Mouse (Mus musculus) lung, embryonic 16.5 days (tissue): ENCODE measurements around the gene Fbxl17. TPM values are rescaled to one million over a fixed set of nuclear protein-coding genes. Genes with fewer than 3 reads are reported as not detected.

ENCODE experiments used
- ATAC-seq: fragments of 200-750 bp; cut with Nextera tagmentation; 2 replicates; pipeline ENCODE4 v1.8.0; 2017; ENCODE audit warnings: low read depth, mild to moderate bottlenecking, moderate library complexity
- H3K27ac ChIP-seq: fragments of 300-500 bp; sonication (generic); 2 replicates; pipeline ENCODE4 v1.5.1; 2014; ENCODE audit warnings: mild to moderate bottlenecking, control low read depth, low read length
- H3K27me3 ChIP-seq: fragments of 300-500 bp; sonication (generic); 2 replicates; pipeline ENCODE4 v1.6.1; 2014; ENCODE audit warnings: low read depth, low read length, mixed read lengths; ENCODE audit not compliant: control insufficient read depth, insufficient read depth
- H3K36me3 ChIP-seq: fragments of 300-500 bp; sonication (generic); 2 replicates; pipeline ENCODE4 v1.6.1; 2014; ENCODE audit warnings: low read length; ENCODE audit not compliant: control insufficient read depth, insufficient read depth
- H3K4me1 ChIP-seq: fragments of 300-500 bp; sonication (generic); replicated peaks from 2 replicates; pipeline ENCODE4 v1.6.1; 2014; ENCODE audit warnings: low read length, mixed read lengths; ENCODE audit not compliant: control insufficient read depth, insufficient read depth
- H3K4me2 ChIP-seq: fragments of 300-500 bp; sonication (generic); 2 replicates; pipeline ENCODE4 v1.6.1; 2014; ENCODE audit warnings: low read depth, low read length, control low read depth
- H3K4me3 ChIP-seq: fragments of 300-500 bp; sonication (generic); 2 replicates; pipeline ENCODE4 v1.5.1; 2014; ENCODE audit warnings: mild to moderate bottlenecking, low read length, control low read depth
- H3K9ac ChIP-seq: fragments of 300-500 bp; sonication (generic); 2 replicates; pipeline ENCODE4 v1.6.1; 2014; ENCODE audit warnings: low read length, control low read depth
- H3K9me3 ChIP-seq: fragments of 300-500 bp; sonication (generic); 2 replicates; pipeline ENCODE4 v1.6.1; 2016; ENCODE audit warnings: low read length; ENCODE audit not compliant: control insufficient read depth
- WGBS: fragments of 180-500 bp; shearing (Covaris S2); extraction: QIAGEN DNeasy Blood & Tissue Kit; methylation state at CpG from one replicate; pipeline ENCODE4 v1.1.7; 2014; 5-methylcytosine and 5-hydroxymethylcytosine counted together
- polyA plus RNA-seq: library from polyadenylated mRNA; unstranded; fragments of >200 nt; fragmentation: Nextera tagmentation; extraction: Ambion mirVana; gene quantifications from 2 replicates; pipeline ENCODE4 v1.2.1, GENCODE M21; 2015

Fbxl17 gene
- polyA plus RNA-seq, 1 experiment from 2014 or later, result 3.8 TPM

- no peaks in the 10 kb centered on the region for H3K9me3 ChIP-seq
- no peaks in the 10 kb centered on the region for H3K27me3 ChIP-seq
- 0 out of 2 replicates have a peak, but pooled peaks cover 2% of the 10 kb centered on the region for H3K4me1 ChIP-seq
- H3K4me3 ChIP-seq, result no peak overlapping the region
- H3K36me3 ChIP-seq, result no peaks in the 10 kb centered on the region
- no peak overlapping the region for H3K9ac ChIP-seq
- no peak overlapping the region for H3K27ac ChIP-seq
- 89% methylated on average over 9 of the region's 9 CpGs for WGBS
- H3K4me2 ChIP-seq, result no peak overlapping the region
- ATAC-seq, result no peak
These were observed 138.1 kb downstream of the Fbxl17 start for GRCm38 (mm10) chr17:63361679-63362078.

- Histone ChIP-seq H3K4me1 (no peaks in the 10 kb centered on the region), H3K27ac (no peak overlapping the region), H3K4me2 (no peak overlapping the region), H3K27me3 (no peaks in the 10 kb centered on the region), H3K36me3 (no peaks in the 10 kb centered on the region), H3K9ac (no peak overlapping the region), H3K4me3 (no peak overlapping the region), H3K9me3 (no peaks in the 10 kb centered on the region)
- 62% methylated on average over 1 of the region's 1 CpGs for WGBS
- no peak for ATAC-seq
These were observed 141.0 kb downstream of the Fbxl17 start for GRCm38 (mm10) chr17:63358837-63359236.

GRCm38 (mm10) chr17:63356202-63356601 lies 143.6 kb downstream of the Fbxl17 start:
- 67% methylated on average over 3 of the region's 3 CpGs for WGBS
- no peak overlapping the region for H3K4me3 ChIP-seq

GRCm38 (mm10) chr17:63352634-63353195 lies 147.1 kb downstream of the Fbxl17 start:
- WGBS, result 82% methylated on average over 6 of the region's 6 CpGs
- ATAC-seq, result no peak

More at GRCm38 (mm10) chr17:63356202-63356601, 143.6 kb downstream of the Fbxl17 start:
- no peaks in the 10 kb centered on the region for H3K9me3 ChIP-seq
- no peaks in the 10 kb centered on the region for H3K27me3 ChIP-seq
- no peak overlapping the region for H3K4me2 ChIP-seq
- H3K4me1 ChIP-seq, result no peaks in the 10 kb centered on the region
- H3K9ac ChIP-seq, result no peak overlapping the region
- H3K27ac ChIP-seq, result no peak overlapping the region
- no peaks in the 10 kb centered on the region for H3K36me3 ChIP-seq
- no peak for ATAC-seq

GRCm38 (mm10) chr17:63351682-63352081 lies 148.1 kb downstream of the Fbxl17 start:
- H3K9ac ChIP-seq, result no peak overlapping the region
- H3K4me2 ChIP-seq, result no peak overlapping the region
- 85% methylated on average over 2 of the region's 2 CpGs for WGBS
- no peak overlapping the region for H3K27ac ChIP-seq
- no peaks in the 10 kb centered on the region for H3K27me3 ChIP-seq
- H3K4me1 ChIP-seq, result no peaks in the 10 kb centered on the region
- no peak overlapping the region for H3K4me3 ChIP-seq
- peaks cover 2% of the 10 kb centered on the region; the same call in 1 of the 2 replicates for H3K9me3 ChIP-seq
- peaks cover 5% of the 10 kb centered on the region for H3K36me3 ChIP-seq
- ATAC-seq, result no peak

More at GRCm38 (mm10) chr17:63352634-63353195, 147.1 kb downstream of the Fbxl17 start:
- Histone ChIP-seq H3K27ac (no peak overlapping the region), H3K27me3 (no peaks in the 10 kb centered on the region), H3K36me3 (no peaks in the 10 kb centered on the region), H3K4me2 (no peak overlapping the region), H3K9me3 (no peaks in the 10 kb centered on the region), H3K9ac (no peak overlapping the region), H3K4me1 (no peaks in the 10 kb centered on the region), H3K4me3 (no peak overlapping the region)

- no peak overlapping the region for H3K27ac ChIP-seq
These were observed 148.8 kb downstream of the Fbxl17 start for GRCm38 (mm10) chr17:63350876-63351509.

GRCm38 (mm10) chr17:63344101-63344500 lies 155.7 kb downstream of the Fbxl17 start:
- Histone ChIP-seq H3K36me3 (peaks cover 7% of the 10 kb centered on the region), H3K4me3 (no peak overlapping the region), H3K27ac (no peak overlapping the region), H3K27me3 (no peaks in the 10 kb centered on the region), H3K9me3 (peaks cover 3% of the 10 kb centered on the region; the same call in 1 of the 2 replicates), H3K4me2 (no peak overlapping the region), H3K9ac (no peak overlapping the region), H3K4me1 (no peaks in the 10 kb centered on the region)
- WGBS, result 61% methylated on average over 5 of the region's 5 CpGs
- no peak for ATAC-seq

More at GRCm38 (mm10) chr17:63350876-63351509, 148.8 kb downstream of the Fbxl17 start:
- Histone ChIP-seq H3K36me3 (peaks cover 7% of the 10 kb centered on the region), H3K4me2 (no peak overlapping the region), H3K9ac (no peak overlapping the region), H3K27me3 (no peaks in the 10 kb centered on the region), H3K9me3 (peaks cover 3% of the 10 kb centered on the region; the same call in 1 of the 2 replicates), H3K4me3 (no peak overlapping the region), H3K4me1 (no peaks in the 10 kb centered on the region)
- WGBS, result 72% methylated on average over 4 of the region's 4 CpGs
- ATAC-seq, result no peak

- no peak overlapping the region for H3K4me2 ChIP-seq
- H3K9ac ChIP-seq, result no peak overlapping the region
- WGBS, result 90% methylated on average over 4 of the region's 4 CpGs
- H3K9me3 ChIP-seq, result peaks cover 3% of the 10 kb centered on the region; the same call in 1 of the 2 replicates
- H3K4me1 ChIP-seq, result no peaks in the 10 kb centered on the region; the same call in 1 of the 2 replicates
- no peak overlapping the region for H3K27ac ChIP-seq
- no peak overlapping the region for H3K4me3 ChIP-seq
- H3K27me3 ChIP-seq, result no peaks in the 10 kb centered on the region
- H3K36me3 ChIP-seq, result peaks cover 7% of the 10 kb centered on the region
- no peak for ATAC-seq
These were observed 156.7 kb downstream of the Fbxl17 start for GRCm38 (mm10) chr17:63343076-63343475.

GRCm38 (mm10) chr17:63342440-63342839 lies 157.4 kb downstream of the Fbxl17 start:
- Histone ChIP-seq H3K4me3 (no peak overlapping the region), H3K4me1 (no peaks in the 10 kb centered on the region; the same call in 1 of the 2 replicates), H3K4me2 (no peak overlapping the region), H3K9ac (no peak overlapping the region), H3K36me3 (peaks cover 6% of the 10 kb centered on the region), H3K27ac (no peak overlapping the region), H3K27me3 (no peaks in the 10 kb centered on the region), H3K9me3 (peaks cover 3% of the 10 kb centered on the region; the same call in 1 of the 2 replicates)
- ATAC-seq, result no peak
- 79% methylated on average over 11 of the region's 11 CpGs for WGBS
